Mouse (Mus musculus) layer of hippocampus, adult 9-11 months (tissue): Measurements from ENCODE around the gene Nol9.
"Not testable (repeated sequence)": the region's sequence is repeated elsewhere in the genome, so short reads cannot be mapped to it uniquely, and the experiment has no call there.

Experiments
- DNase-seq: peaks from one replicate; pipeline ENCODE4 v3.0.0; 2022

The Nol9 gene

DNA sequence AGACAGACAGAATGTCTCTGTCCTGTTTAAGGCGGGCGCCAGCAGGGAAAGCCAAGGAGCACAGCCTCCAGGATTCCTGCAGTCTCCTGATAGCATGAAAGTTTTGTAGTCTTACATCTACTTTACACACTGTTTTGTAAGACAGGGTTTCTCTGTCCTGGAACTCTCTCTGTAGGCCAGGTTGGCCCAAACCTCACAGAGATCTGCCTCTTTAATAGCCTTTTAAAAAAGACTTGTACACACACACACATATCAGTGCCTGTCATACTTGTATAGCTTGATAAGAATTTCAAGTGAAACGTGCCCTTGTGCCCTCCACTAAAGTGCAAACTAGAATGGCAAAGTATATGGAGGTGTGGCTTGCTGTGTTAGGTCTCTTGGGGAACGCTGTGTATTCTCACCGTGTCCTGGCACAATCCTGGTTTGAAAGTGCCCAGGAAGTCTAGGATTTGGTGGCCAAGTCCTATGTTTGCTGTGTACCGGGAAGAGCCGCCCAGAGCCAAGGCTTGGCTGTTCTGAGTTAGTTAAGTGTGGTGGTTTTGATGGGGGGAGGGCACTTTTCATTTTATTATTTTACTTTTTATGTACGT is 27.9 kb upstream of the Nol9 start:
- no peak for DNase-seq

DNA sequence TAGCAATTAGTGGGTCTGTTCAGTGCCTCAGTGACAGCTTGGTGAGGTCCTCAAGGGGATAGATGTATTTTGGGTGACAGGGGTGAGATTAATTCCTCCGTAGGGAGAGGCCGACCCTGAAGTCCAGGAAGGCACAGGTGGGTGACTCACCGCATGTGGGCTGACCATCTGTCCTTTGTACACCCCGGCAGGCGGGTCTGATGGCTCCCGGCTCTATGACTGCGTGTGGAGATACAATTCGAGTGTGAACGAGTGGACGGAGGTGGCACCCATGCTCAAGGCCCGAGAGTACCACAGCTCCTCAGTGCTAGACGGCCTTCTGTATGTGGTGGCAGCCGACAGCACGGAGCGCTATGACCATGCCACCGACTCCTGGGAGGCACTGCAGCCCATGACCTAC is 27.0 kb upstream of the Nol9 start:
- DNase-seq: no peak

DNA sequence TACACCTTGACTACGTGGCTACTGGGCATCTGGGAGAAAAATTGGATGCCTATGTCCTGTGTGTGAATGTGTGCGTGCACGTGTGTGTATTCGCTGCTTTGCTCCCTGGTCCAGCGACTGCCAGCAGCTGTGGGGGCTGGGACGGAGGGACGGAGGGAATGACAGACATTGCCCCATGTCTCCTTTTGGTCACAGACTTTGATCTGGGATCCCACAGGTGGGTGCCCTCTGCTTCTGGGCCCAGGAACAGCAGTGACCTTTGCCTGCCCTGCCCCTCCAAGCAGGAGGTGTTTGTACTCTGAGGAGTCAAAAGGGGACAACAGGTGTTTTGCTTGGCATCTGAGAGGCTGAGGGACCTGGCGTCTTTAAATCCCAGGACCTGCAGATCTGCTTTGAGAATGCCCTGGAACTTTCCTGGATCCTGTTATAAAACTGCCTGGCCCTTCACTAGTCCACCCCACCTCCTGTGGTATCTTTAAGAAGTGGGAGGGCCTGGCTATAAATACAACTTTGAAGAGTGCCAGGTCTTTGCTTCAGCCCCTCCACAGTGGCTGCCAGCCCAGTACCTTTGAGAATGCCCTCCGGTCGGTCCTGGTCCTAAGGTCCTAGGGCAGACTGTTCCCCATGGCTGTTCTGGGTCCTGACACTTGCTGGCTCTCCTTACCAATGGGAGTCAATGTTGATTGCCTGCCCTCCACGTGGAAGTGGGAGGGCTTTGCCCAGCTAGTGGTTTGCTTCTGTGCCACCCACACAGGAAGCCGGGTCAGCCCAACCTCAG is 25.9 kb upstream of the Nol9 start:
- no peak for DNase-seq

DNA sequence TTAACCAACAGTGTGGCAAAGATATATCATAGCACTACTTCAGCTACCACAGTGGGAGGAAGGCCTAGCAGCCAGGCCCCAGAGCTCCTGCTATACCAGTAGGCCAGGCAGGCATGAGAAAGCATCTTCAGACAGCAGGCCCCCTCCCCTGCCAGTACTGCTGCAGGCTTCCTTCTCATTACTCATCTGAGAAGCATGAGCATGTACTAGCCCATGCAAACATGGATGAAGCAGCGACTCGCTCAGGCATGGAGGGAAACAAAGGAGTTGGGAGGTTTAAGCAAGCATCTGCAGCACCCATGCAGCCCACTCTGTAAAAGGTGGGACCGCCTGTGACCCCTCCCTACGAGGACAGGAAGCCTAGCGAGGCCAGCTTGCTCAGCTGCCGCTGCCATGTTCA is 20.0 kb upstream of the Nol9 start:
- no peak for DNase-seq

DNA sequence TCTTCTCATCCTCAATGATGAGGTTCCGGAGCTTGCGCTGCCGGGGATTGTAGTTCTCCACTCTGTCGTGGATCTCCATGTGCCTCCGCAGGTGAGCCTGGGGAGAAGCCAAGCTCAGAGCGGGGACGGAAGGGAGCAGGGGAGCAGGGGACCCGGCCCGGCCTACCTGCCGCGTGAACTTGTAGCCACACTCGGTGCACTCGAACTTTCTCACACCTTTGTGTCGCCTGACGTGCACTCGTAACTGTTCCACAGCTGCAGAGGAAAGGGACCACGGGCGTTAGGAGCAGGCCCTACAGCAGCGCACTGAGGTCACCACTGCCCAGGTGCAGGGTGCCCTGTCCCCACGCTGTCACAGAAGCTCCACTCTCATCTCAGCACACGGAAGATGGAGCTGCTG is 19.1 kb upstream of the Nol9 start:
- DNase-seq: no peak

DNA sequence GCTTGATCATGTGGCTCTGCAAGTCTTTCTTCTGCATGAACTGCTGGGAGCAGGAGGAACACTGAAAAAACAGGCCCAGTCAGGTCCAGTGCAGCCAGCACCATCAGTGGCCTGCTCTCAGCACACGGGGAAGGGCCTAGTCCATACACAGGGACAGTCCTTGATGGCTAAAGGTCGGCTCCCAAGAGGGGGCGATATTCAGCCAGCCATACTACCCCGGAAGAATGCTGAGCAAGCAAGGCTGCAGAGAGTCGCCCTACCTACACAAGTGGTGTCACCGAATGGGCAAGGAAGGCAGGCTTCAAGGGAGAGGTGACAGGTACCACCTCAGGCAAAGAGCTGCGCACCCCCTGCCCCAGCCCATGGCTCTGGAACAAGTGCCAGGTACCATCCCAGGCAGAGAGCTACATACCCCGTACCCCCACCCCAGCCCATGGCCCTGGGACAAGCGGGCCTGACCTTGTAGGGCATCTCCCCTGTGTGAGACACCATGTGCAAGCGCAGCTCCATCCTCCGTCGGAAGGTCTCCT is 17.5 kb upstream of the Nol9 start:
- DNase-seq: no peak

DNA sequence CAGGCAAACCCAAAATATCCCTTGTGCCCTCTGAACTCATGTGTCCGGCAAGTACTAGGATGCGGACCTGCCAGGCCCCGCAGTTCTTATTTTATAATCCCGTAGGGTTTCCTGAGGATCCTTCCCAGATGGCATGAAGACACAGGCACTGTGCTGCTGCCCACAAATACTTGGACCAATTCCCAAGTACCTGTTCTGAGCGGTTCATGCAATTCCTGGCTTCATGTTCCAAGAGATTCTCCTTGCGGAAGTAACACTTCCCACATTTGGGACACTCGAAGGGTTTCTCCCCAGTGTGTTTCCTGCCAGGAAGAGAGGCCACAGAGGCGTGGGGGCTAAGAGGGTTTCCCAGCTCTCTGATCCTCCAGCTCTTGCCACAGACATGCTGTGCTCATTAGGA is 16.6 kb upstream of the Nol9 start:
- no peak for DNase-seq

DNA sequence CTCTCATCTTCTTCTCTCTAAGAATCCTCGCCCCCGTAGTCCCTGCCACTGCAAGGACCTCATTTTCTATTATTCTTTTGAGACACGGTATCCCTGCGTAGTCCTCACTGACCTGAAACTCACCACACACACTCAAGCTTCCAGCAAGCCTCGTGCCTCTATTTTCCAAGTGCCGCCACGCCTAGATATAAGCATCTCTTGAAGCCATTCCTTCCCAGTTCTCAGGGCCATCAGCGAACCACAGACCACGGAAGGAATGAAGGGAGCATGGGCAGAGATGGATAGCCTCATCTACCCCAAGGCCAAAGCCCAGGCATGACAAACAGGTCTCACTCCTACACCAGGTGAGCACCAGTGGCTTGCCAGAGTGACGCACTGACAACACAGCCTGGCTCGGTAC is 14.6 kb upstream of the Nol9 start:
- DNase-seq: no peak

DNA sequence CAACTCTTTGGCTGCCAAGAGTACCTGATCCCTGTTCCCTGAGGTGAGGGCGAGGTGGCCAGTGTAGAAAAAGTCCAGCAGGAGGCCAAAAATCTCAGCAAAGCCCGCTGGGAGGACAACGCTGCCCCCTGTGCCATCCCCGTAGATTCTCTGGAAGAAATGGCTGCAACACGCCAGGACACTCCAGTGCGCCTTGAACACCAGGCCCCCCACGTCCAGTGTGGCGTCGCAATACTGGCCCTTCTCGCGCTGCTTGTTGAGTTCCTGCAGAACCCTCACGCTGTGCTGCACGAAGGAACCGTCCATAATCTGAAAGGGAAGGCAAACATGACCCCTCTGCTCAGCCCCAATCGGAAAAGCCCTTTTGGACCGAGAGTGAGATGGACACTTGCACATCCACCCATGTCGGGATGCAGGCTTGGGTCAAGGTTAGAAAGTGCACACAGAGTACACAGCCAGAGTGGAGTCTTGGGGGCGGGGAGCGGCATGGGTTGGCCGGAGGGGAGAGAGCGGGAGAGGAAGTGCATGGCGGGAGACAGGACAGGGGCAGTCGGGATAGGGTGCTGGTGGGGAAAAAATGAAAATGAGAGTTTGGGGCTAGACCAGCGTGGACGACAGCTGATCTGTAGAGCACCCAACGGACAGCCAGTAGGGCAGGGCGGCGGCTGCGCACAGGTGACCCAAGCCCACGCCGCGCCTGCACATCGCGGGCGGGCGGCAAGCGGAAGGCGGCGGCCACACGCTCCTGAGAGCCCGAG is 12.2 kb upstream of the Nol9 start:
- no peak for DNase-seq

DNA sequence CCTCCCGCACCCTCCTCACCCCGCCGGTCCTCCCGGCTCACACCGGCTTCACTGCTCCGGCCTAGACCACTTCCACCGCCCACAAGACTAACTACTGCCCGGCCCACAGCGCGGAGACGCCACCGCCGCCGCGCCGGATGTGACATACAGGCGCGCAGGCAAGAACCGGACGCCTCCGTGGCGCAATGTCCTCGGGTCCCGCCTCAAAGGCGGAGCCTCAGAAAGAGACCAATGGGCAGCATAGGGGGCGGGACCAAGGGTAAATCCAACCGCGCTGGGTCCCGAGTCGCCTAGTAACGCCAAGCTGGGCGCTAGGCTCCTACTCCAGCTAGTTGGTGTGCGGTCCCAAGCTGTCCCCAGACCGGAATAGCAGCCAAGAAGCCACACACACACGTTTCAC is 11.6 kb upstream of the Nol9 start, which contains the start of gene Zbtb48:
TSS of gene Zbtb48 (minus strand) at position 148 of the 400 bp plus-strand sequence.
- DNase-seq: peak; percentile 98

DNA sequence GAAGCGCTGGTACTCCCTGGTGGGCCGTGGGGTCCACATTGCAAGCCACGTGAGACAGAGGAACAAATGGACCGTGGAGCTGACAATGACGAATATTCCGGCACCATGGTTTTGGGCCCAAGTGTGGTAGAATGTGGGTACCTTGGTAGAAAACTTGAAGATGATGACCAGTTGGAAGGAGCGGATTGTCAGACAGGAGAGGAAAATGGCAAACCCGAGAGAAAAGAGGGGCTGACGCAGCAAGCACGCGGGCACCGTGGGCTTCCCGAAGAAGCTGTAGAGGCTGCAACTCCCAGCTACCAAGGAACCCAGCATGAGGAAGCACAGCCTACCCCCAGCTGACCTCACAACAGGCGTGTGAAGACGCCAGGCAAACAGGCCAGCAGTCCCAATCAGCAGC is 10.7 kb upstream of the Nol9 start:
- no peak for DNase-seq

DNA sequence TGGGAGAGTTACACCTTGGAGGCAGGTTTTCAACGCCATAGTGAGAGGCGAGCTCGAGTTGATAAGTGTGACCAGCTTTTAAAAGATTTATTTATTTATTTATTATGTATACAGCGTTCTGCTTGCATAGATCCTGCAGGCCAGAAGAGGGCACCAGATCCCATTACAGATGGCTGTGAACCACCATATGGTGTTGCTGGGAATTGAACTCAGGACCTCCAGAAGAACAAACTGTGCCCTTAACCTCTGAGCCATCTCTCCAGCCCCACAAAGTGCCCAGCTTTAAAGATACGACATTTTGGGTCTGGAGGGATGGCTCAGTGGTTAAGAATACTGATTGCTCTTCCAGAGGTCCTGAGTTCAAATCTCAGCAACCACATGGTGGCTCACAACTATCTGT is 10.0 kb upstream of the Nol9 start:
- DNase-seq: no peak

DNA sequence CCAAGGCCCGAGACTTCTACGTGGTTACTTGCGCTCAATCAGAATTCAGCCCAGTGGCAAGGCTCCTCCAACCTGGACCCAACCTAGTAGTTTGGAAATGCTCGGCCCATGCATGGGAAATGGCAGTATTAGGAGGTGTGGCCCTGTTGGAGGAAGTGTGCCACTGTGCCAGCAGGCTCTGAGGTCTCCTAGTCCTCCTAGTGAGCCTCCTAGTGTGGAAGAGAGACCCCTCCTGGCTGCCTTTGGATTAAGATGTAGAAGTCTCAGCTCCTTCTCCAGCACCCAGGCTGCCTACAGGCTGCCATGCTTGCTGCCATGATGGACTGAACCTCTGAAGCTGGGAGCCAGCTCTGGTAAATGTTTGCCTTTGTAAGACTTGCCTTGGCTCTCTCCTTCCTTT is 9.1 kb upstream of the Nol9 start:
- peak; percentile 16 for DNase-seq

DNA sequence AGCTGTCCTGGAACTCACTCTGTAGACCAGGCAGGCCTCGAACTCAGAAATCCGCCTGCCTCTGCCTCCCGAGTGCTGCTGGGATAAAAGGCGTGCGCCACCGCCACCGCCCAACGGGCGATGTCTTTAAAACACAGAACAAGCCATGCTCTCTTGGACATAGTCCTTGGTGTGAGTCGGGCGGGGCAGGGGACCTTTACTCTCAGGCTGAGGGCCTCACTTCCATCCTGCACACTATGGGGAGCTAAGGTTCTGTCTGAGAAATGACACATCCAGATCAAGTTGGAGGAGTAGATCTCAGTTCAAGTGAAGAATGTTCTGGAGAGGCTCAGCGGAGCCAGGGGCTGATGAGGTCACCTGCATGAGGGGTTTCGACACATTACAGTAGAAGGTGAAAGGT is 6.2 kb upstream of the Nol9 start:
- DNase-seq: no peak

DNA sequence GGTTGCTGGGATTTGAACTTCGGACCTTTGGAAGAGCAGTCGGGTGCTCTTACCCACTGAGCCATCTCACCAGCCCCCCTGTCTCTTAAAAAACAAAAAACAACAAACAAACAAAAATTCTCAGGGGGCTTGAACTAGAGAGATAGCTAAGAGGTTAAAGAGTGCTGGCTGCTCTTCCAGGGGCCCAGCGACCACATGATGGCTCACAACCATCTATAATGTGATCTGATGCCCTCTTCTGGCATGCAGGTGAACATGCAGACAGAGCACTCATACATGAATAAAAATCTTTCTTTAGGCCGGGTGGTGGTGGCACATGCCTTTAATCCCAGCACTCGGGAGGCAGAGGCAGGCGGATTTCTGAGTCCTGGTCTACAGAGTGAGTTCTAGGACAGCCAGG is 2.7 kb upstream of the Nol9 start:
- DNase-seq: not testable (repeated sequence)

DNA sequence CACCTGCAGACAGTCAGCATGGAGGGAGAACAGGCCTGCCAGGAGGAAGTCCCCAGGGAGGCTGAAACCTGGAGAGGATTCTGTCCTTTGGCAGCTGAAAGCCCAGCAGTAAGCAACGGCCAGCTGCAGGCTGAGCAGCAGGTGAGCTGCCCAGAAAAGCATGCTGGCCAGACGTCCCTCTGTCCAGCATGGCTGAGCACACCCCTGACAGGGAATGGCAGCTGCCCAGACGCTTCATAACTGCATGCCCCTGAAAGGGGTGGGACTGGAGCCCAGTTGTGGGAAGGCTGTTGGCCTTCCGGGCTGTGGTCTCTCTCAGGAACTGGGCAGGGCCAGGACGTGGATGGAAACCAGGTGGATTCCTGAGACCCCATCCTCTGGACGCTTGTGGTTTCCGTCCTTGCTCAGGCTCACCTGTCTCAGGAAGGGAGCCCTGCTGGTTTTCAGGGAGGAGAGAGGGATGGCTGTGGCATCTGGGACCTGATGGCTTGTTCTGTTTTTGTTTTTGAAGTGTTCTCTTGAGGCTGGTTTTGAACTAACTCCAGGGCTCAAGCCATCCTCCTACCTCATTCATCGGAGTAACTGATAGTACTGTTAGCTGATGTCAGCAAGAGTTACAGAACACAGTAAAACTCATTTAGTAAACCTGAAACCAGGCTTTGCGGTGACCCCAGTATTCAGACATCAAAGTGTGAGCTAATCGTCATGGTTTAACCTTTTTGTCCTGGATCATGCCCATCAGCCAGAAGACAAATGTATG is 716 bp upstream of the Nol9 start, which contains the start of gene Tas1r1:
TSS of gene Tas1r1 (minus strand) at position 344 of the 760 bp plus-strand sequence.
- DNase-seq: no peak

DNA sequence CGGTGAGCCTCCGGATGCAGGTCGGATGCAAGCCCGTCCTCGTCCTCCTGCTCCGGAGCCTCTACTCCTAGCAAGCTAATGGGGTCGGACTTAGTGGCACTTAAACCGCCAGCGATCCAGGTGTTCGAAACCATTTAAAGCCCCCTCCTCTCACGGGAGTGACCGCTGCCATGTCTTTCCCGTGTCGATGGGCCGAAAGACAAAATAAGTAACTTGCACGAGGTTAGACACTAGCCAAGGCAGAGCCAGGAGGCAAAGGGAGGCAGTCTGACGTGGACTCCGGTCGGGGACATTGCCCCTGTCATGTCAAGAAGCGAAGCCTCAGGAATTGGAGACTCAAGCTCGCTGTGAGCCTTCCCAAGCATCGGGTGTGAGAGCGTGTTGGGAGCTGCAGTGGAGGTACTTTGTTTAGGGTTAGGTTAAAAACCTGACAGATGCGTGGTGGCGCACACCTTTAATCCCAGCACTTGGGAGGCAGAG is 750 bp downstream of the Nol9 start:
- no peak for DNase-seq

DNA sequence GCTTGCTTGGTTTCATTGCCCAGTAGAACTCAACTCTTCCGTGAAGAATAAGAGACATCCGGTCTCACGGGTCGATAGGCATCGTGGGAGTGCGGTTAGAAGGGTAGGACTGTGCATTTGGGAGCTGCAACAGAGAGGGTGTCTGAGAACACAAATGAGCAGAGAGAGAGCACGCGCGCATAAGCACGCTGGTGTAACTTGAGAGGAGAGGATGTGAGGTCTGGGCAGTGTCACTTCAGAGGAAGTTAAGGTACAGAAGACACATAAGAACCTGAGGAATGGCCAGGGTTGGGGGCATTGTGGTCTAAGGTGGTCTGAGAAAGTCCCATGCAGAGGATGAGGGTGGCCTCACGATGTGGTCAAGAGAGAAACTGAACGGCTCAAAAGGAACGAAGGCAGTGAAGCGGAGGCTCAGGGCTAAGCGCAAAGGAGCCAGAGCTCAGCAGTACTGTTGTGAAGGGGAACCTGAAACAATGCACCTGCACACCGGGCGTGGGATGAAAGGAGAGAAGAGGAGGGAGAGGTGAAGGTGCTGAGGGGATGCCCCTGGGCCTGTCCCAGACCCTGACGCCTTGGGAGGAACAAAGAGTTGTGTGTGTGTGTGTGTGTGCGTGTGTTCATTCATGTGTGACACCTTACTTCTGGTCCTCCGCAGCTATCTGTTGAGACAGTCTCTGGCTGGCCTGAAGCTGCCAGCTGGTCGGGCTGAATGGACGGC is 3.0 kb downstream of the Nol9 start:
- no peak for DNase-seq

DNA sequence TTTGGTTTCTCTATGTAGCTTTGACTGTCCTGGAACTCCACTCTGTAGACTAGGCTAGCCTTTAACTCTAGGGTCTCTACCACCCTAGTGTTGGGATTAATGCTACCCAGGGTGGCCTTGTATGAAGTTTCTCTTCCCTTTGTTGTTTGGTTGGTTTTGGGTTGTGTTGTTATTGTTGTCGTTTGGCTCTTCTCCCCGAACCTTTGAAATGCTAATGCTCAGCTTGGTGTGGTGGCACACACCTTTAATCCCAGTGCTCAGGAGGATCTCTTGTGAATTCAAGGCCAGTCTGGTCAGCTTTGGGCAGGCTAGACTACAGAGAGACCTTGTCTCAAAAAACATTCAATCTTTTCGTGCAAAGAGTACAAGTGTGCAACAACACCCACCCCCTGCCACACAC is 4.0 kb downstream of the Nol9 start:
- DNase-seq: no peak

DNA sequence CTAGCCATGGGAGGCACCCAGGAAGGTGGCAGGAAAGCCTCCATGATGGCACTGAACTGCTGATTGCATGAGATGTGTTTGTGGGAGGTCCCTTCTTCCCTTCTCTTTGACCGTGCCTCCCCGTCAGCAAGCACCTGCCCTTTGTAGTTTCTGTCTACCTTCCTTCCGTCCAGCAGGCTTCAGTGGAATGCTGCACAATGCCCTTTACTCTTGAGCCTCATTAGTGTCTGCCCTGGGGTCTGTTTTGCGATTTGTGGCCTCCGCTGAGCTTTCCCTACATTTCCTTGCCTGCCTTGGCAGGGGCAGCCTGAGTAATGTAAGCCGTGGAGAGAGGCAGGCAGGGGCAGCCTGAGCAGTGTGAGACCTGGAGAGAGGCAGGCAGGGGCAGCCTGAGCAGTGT is 5.5 kb downstream of the Nol9 start:
- no peak for DNase-seq

DNA sequence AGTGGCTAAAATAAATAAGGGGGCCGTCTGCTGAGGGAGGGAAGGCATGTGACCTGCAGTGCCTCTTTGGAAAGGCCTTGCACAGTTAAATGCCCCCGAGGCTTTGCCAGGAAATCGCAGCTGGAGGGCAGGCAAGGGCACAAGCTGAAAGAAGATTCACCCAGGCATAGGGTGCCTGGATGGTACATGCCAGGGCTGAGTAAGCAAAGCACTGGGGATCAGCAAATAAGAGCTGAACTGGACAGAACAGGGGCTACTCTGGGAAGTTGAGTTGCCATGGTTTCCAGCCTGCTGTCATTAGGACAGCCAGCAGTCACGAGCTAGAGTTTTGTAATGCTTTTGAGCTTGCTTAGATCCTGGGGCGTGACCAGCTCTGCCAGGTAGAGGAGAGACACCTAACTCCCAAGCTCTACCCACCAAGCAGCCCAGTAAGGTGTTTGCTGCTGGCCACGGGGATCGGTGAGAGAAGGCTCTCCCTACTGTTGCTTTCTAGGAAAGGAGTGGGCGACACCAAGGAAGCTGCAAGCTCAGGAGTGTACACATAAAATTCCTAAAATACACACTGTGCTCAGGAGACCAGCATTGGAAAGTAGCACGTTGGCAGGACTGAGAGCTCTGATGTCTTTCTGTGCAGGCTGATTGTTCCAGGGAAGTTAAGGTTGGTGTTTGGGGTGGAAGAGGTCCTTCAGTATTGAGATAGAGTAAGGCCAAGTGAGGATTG is 23.4 kb downstream of the Nol9 start:
- DNase-seq: no peak
